Mouse (Mus musculus) spleen, adult 2 months (tissue): ENCODE data around the gene Serpinb1a. TPM values are rescaled to one million over a fixed set of nuclear protein-coding genes. Genes with fewer than 3 reads are reported as not detected.

ENCODE experiments used
- DNase-seq, 2 experiments: peaks; one replicate each; pipeline versions ENCODE4 v3.0.0 to v3.0.0-alpha.2; 2012 to 2021; ENCODE audit warnings: low spot score in 2 of 2, low read depth in 1 of 2
- H3K27ac ChIP-seq: fragments of 200-500 bp; 2 replicates; pipeline ENCODE4 v1.5.1; 2012; ENCODE audit warnings: low read length, inconsistent platforms; ENCODE audit not compliant: insufficient read depth
- H3K27me3 ChIP-seq: fragments of 200-500 bp; 2 replicates; pipeline ENCODE4 v1.6.1; 2012; ENCODE audit warnings: mild to moderate bottlenecking, moderate library complexity, low read length, inconsistent platforms; ENCODE audit not compliant: control insufficient read depth, insufficient read depth
- H3K36me3 ChIP-seq: fragments of 200-500 bp; 2 replicates; pipeline ENCODE4 v1.6.1; 2012; ENCODE audit warnings: mild to moderate bottlenecking, low read length, inconsistent platforms; ENCODE audit not compliant: control insufficient read depth, insufficient read depth
- H3K4me1 ChIP-seq: fragments of 200-500 bp; 2 replicates; pipeline ENCODE4 v1.6.1; 2011; ENCODE audit warnings: inconsistent platforms; ENCODE audit not compliant: control insufficient read depth, insufficient read depth, insufficient read length
- H3K4me3 ChIP-seq: fragments of 200-500 bp; 2 replicates; pipeline ENCODE4 v1.5.1; 2011; ENCODE audit warnings: mild to moderate bottlenecking, inconsistent platforms; ENCODE audit not compliant: insufficient read depth, insufficient read length; ENCODE audit errors: extremely low read depth
- CTCF ChIP-seq: fragments of 200-500 bp; IDR thresholded peaks from 2 replicates; pipeline ENCODE4 v1.5.1; 2011; ENCODE audit warnings: mild to moderate bottlenecking, inconsistent platforms; ENCODE audit not compliant: insufficient read depth, insufficient read length, insufficient replicate concordance; ENCODE audit errors: extremely low read depth
- POLR2A ChIP-seq: fragments of 200-500 bp; IDR thresholded peaks from 2 replicates; pipeline ENCODE4 v1.6.1; 2011; ENCODE audit warnings: low read depth, low read length, inconsistent platforms
- WGBS: fragments of 180-500 bp; shearing (Covaris S2); methylation state at CpG from one replicate; pipeline ENCODE4 v1.1.7; 2018; 5-methylcytosine and 5-hydroxymethylcytosine counted together
- polyA plus RNA-seq: library from polyadenylated mRNA; depleted of rRNA; stranded (reverse); fragments of >200 nt; gene quantifications from 2 replicates; pipeline ENCODE4 v1.2.3, GENCODE M21; 2012

Gene Serpinb1a
- polyA plus RNA-seq, 1 experiment, result 30.2 TPM

DNA sequence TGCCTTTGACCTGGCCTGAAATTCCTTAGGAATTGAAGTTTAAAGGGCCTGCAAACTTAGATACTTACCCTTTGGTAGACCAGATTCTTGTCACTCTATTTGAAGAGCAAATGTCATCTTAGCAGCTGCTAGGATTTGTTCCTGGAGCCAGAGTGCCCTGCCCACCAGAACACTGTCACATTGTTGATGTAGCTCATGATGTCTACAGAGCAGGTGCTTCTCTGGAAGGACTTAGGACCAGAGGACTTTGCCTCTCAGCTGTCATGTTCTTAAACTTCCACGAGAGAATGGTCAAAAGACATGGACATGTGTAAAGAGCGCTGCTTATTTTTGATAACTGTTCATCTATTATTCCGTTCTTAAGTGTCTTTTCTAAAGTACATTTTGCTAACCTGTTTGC is 31.7 kb downstream of the Serpinb1a start:
- Histone ChIP-seq H3K4me1 (no peaks in the 10 kb centered on the region), H3K27ac (no peak overlapping the region), H3K36me3 (peaks cover 42% of the 10 kb centered on the region), H3K27me3 (no peaks in the 10 kb centered on the region), H3K4me3 (no peak overlapping the region)
- DNase-seq, result no peak
- 94% methylated on average over 3 of the region's 3 CpGs for WGBS
- no peak for TF ChIP-seq POLR2A
- no peak for TF ChIP-seq CTCF

DNA sequence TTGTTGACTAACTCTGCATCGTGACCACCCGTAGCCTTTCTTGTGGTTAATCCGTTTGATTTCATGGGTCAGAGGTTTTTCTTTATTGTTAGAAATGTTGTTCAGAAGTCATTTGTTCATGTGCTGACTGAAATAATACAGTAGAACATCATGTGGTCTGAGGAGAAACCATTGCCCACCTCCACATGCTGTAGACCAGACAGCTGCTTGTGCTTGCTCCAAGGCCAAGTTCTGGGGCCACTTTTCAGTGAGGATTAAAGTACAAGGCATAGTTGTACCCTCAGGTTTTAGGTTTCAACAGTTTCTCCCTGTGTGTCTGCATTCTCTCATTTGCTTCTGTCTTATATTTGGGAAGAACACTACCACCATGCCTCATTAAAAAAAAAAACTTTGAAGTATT is 43.4 kb downstream of the Serpinb1a start:
- Histone ChIP-seq H3K4me3 (no peak overlapping the region), H3K27me3 (no peaks in the 10 kb centered on the region), H3K27ac (no peak overlapping the region), H3K4me1 (peaks cover 4% of the 10 kb centered on the region; the same call in 1 of the 2 replicates), H3K36me3 (peaks cover 17% of the 10 kb centered on the region)
- WGBS, result 50% methylated on average over 3 of the region's 3 CpGs
- TF ChIP-seq CTCF, result no peak
- no peak for TF ChIP-seq POLR2A
- no peak for DNase-seq

DNA sequence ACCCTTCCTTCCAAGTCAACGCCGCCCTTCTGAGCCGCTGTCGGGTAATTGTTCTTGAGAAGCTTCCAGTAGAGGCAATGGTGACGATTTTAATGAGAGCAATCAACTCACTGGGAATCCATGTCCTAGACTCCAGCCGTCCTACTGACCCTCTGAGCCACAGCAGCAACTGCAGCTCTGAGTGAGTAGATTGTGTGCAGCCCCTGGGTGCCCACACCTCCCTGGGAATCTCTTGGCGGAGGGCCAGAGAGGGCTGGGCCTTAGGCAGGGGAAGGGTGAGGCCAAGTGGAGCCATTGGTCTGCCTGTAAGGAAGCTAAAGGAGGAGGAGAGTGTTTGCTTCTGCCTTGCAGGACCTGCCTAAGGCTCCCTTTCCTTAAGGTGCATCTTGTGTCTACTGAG is 44.2 kb downstream of the Serpinb1a start:
- no peak overlapping the region for H3K27ac ChIP-seq
- TF ChIP-seq POLR2A (no peak), CTCF (no peak)
- H3K4me3 ChIP-seq, result no peak overlapping the region
- H3K27me3 ChIP-seq, result no peaks in the 10 kb centered on the region
- H3K36me3 ChIP-seq, result peaks cover 17% of the 10 kb centered on the region
- 94% methylated on average over 7 of the region's 7 CpGs for WGBS
- DNase-seq, result no peak
- peaks cover 6% of the 10 kb centered on the region; the same call in 1 of the 2 replicates for H3K4me1 ChIP-seq

DNA sequence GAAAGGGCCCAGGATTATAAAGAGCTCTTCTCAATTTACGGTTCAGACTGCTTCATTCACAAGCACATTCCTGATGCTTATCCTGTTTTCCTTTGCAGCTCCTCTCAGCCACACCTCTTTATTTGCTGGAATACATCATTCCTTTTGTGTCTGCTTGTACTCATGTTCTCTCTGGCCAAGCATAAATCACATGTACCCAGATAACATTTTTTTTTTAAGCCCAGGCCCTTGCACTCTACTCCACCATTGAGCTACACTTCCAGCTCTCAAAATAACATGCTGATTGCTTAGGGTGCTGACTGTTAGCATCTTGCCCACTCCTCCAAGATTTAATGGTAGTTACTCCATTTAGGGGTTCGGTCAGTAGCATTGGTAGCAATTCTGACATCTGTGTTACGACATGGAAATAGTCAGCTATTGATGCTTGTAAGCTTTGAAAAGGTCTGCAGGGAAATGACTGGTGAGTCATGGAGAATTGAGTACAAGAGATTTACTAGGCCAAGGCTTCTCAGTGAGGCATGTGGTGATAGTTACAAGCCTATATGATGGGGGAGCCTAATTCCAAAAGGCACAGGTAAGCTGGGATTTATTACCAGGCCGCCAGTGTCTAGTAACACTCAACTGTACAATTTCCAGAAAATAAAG is 47.2 kb downstream of the Serpinb1a start:
- no peaks in the 10 kb centered on the region for H3K27me3 ChIP-seq
- no peak overlapping the region for H3K27ac ChIP-seq
- peaks cover 13% of the 10 kb centered on the region for H3K36me3 ChIP-seq
- no peak overlapping the region for H3K4me3 ChIP-seq
- WGBS, result 89% methylated on average over 4 of the region's 4 CpGs
- peaks cover 6% of the 10 kb centered on the region; the same call in 1 of the 2 replicates for H3K4me1 ChIP-seq
- TF ChIP-seq CTCF, result no peak
- TF ChIP-seq POLR2A, result no peak
- DNase-seq, result no peak

DNA sequence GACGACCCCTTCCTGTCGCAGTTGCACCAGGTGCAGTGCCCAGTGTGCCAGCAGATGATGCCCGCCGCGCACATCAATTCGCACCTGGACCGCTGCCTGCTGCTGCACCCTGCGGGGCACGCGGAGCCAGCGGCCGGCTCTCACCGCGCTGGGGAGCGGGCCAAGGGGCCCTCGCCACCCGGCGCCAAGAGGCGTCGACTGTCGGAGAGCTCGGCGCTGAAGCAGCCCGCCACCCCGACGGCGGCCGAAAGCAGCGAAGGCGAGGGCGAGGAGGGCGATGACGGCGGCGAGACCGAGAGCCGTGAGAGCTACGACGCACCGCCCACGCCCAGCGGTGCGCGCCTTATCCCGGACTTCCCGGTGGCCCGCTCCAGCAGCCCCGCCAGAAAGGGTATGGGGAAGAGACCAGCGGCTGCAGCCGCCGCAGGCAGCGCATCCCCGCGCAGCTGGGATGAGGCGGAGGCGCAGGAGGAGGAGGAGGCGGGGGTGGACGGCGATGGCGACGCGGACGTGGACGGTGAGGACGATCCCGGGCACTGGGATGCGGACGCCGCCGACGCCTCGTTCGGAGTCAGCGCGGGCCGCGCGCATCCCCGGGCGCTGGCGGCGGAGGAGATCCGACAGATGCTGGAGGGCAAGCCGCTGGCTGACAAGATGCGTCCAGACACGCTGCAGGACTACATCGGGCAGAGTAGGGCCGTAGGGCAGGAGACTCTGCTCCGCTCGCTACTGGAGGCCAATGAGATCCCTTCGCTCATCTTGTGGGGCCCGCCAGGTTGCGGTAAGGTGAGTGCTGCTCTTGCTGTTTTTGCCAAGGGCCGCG is 48.5 kb downstream of the Serpinb1a start, which contains the start of gene D930007J09Rik:
D930007J09Rik (minus strand) TSS at position 591 of the 823 bp plus-strand sequence.
- 1% methylated on average over 95 of the region's 95 CpGs for WGBS
- Histone ChIP-seq H3K27me3 (no peaks in the 10 kb centered on the region), H3K27ac (peak within 1 kb of the TSS; percentile 47), H3K36me3 (peaks cover 9% of the 10 kb centered on the region), H3K4me3 (peak within 1 kb of the TSS; percentile 74), H3K4me1 (peaks cover 6% of the 10 kb centered on the region; the same call in 1 of the 2 replicates)
- TF ChIP-seq CTCF (no peak), POLR2A (no peak)
- peak in 1 of 2 experiments; percentile 19 for DNase-seq

DNA sequence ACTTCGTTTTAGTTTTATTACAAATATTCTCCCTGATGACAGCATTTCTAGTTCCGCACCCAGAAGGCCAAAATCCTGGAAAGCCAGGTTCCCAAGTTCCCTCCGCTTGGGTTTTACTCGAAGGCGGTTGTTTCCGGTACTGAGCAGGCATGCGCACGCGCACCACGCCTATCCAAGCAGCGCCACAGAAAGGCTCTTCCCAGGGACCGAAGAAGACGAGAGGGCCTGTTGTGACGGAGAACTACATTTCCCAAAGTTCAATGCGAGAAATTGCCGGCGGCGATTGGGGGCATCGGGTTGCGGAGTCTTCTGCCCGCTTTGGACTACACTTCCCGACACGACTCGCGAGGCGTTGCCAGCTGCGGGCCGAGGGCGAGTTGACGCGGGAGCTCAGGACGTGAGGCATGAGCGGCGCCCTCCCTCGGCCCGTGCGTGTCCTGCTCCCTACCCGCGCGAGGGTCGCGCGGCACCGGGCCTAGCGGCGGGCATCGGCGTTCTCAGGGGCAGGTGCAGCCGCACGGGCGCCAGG is 49.2 kb downstream of the Serpinb1a start, which contains the start of gene Wrnip1:
Wrnip1 (plus strand) TSS at position 346 of the 529 bp plus-strand sequence.
- H3K4me3 ChIP-seq, result peak within 1 kb of the TSS; percentile 74
- peak; percentile 93 to 94 for DNase-seq
- TF ChIP-seq CTCF (peak; percentile 4; the same call in 1 of the 2 replicates), POLR2A (peak; percentile 56)
- under 1% methylated on average over 43 of the region's 51 CpGs for WGBS
- H3K36me3 ChIP-seq, result peaks cover 5% of the 10 kb centered on the region
- H3K27me3 ChIP-seq, result no peaks in the 10 kb centered on the region
- peak within 1 kb of the TSS; percentile 47 for H3K27ac ChIP-seq
- peaks cover 6% of the 10 kb centered on the region; the same call in 1 of the 2 replicates for H3K4me1 ChIP-seq
